Mouse (Mus musculus): ENCODE measurements around the gene Tmem50a. TPM values are rescaled to one million over a fixed set of nuclear protein-coding genes. Genes with fewer than 3 reads are reported as not detected.

Tmem50a gene
- polyA plus RNA-seq, 1 experiment from 2014 or later = 151 TPM

DNA sequence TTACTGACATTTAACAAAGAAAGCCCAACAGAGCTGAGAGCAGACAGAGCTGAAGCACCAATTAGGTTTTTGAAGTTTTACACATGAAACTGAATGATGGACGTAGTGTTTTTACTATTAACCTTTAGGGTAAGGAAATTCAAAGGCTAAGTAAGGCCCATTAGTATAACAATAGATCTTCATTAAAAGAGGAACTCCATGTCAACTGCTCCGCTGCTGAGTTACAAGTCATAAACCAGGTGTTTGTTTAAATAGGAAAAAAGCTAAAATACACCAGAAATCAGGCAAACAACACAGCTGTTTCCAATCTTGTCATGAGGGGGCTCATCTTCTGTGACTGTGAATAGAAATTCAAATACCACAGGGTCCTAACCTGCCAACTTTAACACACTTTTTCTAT, 63.6 kb downstream of the Tmem50a start:
- no peak for TF ChIP-seq CTCF (IDR thresholded peaks at IDR 0.05; ENCODE audit: low read depth)
- H3K27me3 ChIP-seq (ENCODE audit: insufficient read depth, low read length) = no peaks in the 10 kb centered on the region
- peaks cover 12% of the 10 kb centered on the region for H3K4me1 ChIP-seq (ENCODE audit: insufficient read depth)
- 59% methylated on average over 2 of the region's 2 CpGs for WGBS
- H3K27ac ChIP-seq (ENCODE audit: low read depth) = no peak overlapping the region
- peak overlapping the region; percentile 83 for H3K4me2 ChIP-seq
- no peaks in the 10 kb centered on the region for H3K36me3 ChIP-seq (ENCODE audit: insufficient read depth)
- no peak for ATAC-seq (ENCODE audit: insufficient read depth)
- peak overlapping the region; percentile 96; the same call in 1 of the 2 replicates for H3K4me3 ChIP-seq (ENCODE audit: low read depth, low read length)
- no peaks in the 10 kb centered on the region for H3K9me3 ChIP-seq (ENCODE audit: low read depth, low read length)
- H3K9ac ChIP-seq = peak overlapping the region; percentile 94; the same call in 1 of the 2 replicates
- DNase-seq = no peak

GRCm38 (mm10) chr4:134850551-134850950, 64.3 kb downstream of the Tmem50a start:
- WGBS = 68% methylated on average over 4 of the region's 4 CpGs
- Histone ChIP-seq H3K4me1 (ENCODE audit: insufficient read depth) (peaks cover 8% of the 10 kb centered on the region), H3K27me3 (ENCODE audit: insufficient read depth, low read length) (no peaks in the 10 kb centered on the region), H3K27ac (ENCODE audit: low read depth) (no peak overlapping the region), H3K9ac (no peak overlapping the region), H3K9me3 (ENCODE audit: low read depth, low read length) (no peaks in the 10 kb centered on the region), H3K4me3 (ENCODE audit: low read depth, low read length) (no peak overlapping the region), H3K36me3 (ENCODE audit: insufficient read depth) (no peaks in the 10 kb centered on the region), H3K4me2 (no peak overlapping the region)
- no peak for ATAC-seq (ENCODE audit: insufficient read depth)
- TF ChIP-seq CTCF (IDR thresholded peaks at IDR 0.05; ENCODE audit: low read depth) = no peak
- no peak for DNase-seq

Other genes with a start within 250 kb of the Tmem50a start
- gene Man1c1, start 210.7 kb downstream of the Tmem50a start, polyA plus RNA-seq (2014; fragmentation: Nextera tagmentation; extraction: Ambion mirVana) = 3.3 and 4.3 TPM in 2 replicates
- 21.2 and 22.2 TPM in 2 replicates for gene Ldlrap1, start 147.0 kb downstream of the Tmem50a start, polyA plus RNA-seq (2014; fragmentation: Nextera tagmentation; extraction: Ambion mirVana)
- 34.4 and 36.5 TPM in 2 replicates for gene Maco1, start 61.7 kb downstream of the Tmem50a start, polyA plus RNA-seq (2014; fragmentation: Nextera tagmentation; extraction: Ambion mirVana)
- gene Rhd, start 50.5 kb downstream of the Tmem50a start, polyA plus RNA-seq (2014; fragmentation: Nextera tagmentation; extraction: Ambion mirVana) = 1.6 and 1.7 TPM in 2 replicates
- gene Rsrp1, start 8.6 kb upstream of the Tmem50a start, polyA plus RNA-seq (2014; fragmentation: Nextera tagmentation; extraction: Ambion mirVana) = 341 and 344 TPM in 2 replicates
- gene Syf2, start 15.9 kb upstream of the Tmem50a start, polyA plus RNA-seq (2014; fragmentation: Nextera tagmentation; extraction: Ambion mirVana) = 59.6 and 63.2 TPM in 2 replicates
- 0.04 and 0.16 TPM in 2 replicates for gene Runx3, start 205.6 kb upstream of the Tmem50a start, polyA plus RNA-seq (2014; fragmentation: Nextera tagmentation; extraction: Ambion mirVana)